Mouse (Mus musculus): ENCODE data around the gene Olfr446. TPM values are rescaled to one million over a fixed set of nuclear protein-coding genes. Genes with fewer than 3 reads are reported as not detected.

Gene Olfr446
- polyA plus RNA-seq, 1 experiment from 2014 or later = not detected

DNA sequence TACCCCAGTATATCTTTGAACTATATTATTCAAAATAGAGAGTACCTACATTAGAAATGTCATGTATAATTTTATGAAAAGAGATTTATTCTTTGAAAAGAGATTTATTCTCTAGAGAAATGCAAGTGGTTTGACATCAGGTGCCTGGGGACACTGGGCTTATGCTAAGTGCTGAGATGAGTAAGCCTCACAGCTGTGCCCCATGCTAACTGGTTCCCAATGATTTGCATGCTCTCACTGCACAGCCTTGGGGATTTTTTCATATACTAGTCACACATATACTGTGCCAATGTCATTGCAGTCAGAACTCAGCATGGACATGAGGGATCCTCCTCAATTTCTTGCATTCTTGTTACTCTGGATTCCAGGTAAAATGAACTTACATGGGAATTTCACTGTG is 59.2 kb downstream of the Olfr446 start:
- no peak overlapping the region for H3K4me2 ChIP-seq (replicated peaks; ENCODE audit: low read depth)
- no peaks in the 10 kb centered on the region for H3K9me3 ChIP-seq (ENCODE audit: control insufficient read depth, low read length)
- H3K36me3 ChIP-seq (ENCODE audit: control insufficient read depth, insufficient read depth, low read length) = no peaks in the 10 kb centered on the region
- H3K4me1 ChIP-seq (replicated peaks; ENCODE audit: control insufficient read depth, insufficient read depth) = no peaks in the 10 kb centered on the region
- DNase-seq (ENCODE audit: low spot score) (no peak), ATAC-seq (ENCODE audit: low FRiP score, low TSS enrichment) (no peak)
- no peak for TF ChIP-seq CTCF (IDR thresholded peaks at IDR 0.05; ENCODE audit: low read depth)
- no peak for TF ChIP-seq EP300 (optimal IDR thresholded peaks at IDR 0.05)
- no peaks in the 10 kb centered on the region for H3K27me3 ChIP-seq (ENCODE audit: control insufficient read depth, insufficient read depth, low read length)
- H3K9ac ChIP-seq (ENCODE audit: low read length) = no peak overlapping the region
- H3K4me3 ChIP-seq (ENCODE audit: low read depth, low read length) = no peak overlapping the region
- H3K27ac ChIP-seq (replicated peaks) = no peak overlapping the region

Other genes starting within 250 kb of the Olfr446 start
- gene Tcaf1, start 211.3 kb upstream of the Olfr446 start, polyA plus RNA-seq (2015; fragmentation: Nextera tagmentation; extraction: Ambion mirVana) = 32.9 and 35.6 TPM in 2 replicates
- gene Olfr453, start 182.0 kb upstream of the Olfr446 start, polyA plus RNA-seq (2015; fragmentation: Nextera tagmentation; extraction: Ambion mirVana) = not detected in 2 replicates
- not detected in 2 replicates for gene Olfr38, start 165.0 kb upstream of the Olfr446 start, polyA plus RNA-seq (2015; fragmentation: Nextera tagmentation; extraction: Ambion mirVana)
- not detected in 2 replicates for gene Olfr452, start 136.3 kb upstream of the Olfr446 start, polyA plus RNA-seq (2015; fragmentation: Nextera tagmentation; extraction: Ambion mirVana)
- not detected in 2 replicates for gene Olfr450, start 109.4 kb upstream of the Olfr446 start, polyA plus RNA-seq (2015; fragmentation: Nextera tagmentation; extraction: Ambion mirVana)
- gene Olfr449, start 87.0 kb upstream of the Olfr446 start, polyA plus RNA-seq (2015; fragmentation: Nextera tagmentation; extraction: Ambion mirVana) = not detected in 2 replicates
- not detected in 2 replicates for gene Olfr448, start 30.9 kb upstream of the Olfr446 start, polyA plus RNA-seq (2015; fragmentation: Nextera tagmentation; extraction: Ambion mirVana)
- gene Olfr447, start 12.5 kb upstream of the Olfr446 start, polyA plus RNA-seq (2015; fragmentation: Nextera tagmentation; extraction: Ambion mirVana) = not detected in 2 replicates
- not detected in 2 replicates for gene Olfr444, start 27.7 kb downstream of the Olfr446 start, polyA plus RNA-seq (2015; fragmentation: Nextera tagmentation; extraction: Ambion mirVana)
- 0.04 TPM in 1 of 2 replicates, not detected in the other for gene Olfr441, start 185.0 kb downstream of the Olfr446 start, polyA plus RNA-seq (2015; fragmentation: Nextera tagmentation; extraction: Ambion mirVana)
- 0.02 TPM in 1 of 2 replicates, not detected in the other for gene Olfr237-ps1, start 225.2 kb downstream of the Olfr446 start, polyA plus RNA-seq (2015; fragmentation: Nextera tagmentation; extraction: Ambion mirVana)
- 0.06 TPM in 1 of 2 replicates, not detected in the other for gene Olfr437, start 241.9 kb downstream of the Olfr446 start, polyA plus RNA-seq (2015; fragmentation: Nextera tagmentation; extraction: Ambion mirVana)

Measured in stomach, postnatal 0 days (tissue).